Mouse (Mus musculus) megakaryocyte, embryonic 14.5 days (primary cell): ENCODE data around the gene Man2a2.

ENCODE experiments used
- FLI1 ChIP-seq: IDR thresholded peaks from 2 replicates; pipeline ENCODE4 v1.6.1; 2012; ENCODE audit warnings: low read length, inconsistent platforms, mixed read lengths
- GATA1 ChIP-seq: IDR thresholded peaks from 3 replicates; pipeline ENCODE4 v1.6.1; 2012; ENCODE audit warnings: mixed read lengths, low read length, inconsistent platforms, borderline replicate concordance

DNA sequence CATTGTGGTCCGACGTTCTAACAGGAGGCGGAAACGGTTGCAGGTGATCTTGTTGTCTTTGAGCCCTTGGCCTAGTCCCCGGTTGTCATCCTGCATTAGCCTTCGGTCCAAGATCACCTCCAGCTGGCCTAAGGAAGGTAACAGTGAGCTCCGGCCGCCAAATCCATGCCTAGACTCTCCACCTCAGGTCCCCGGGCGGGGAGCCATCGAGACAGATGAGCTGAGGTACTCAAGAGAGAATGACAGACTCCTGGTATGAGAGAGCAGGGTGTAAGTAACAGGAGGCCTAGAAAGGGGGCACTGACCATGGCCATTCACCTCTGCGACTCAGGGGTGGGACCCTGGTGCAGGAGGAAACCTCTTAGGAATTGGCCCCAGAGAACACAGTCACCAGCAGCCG lies 14.8 kb downstream of the Man2a2 start:
- TF ChIP-seq GATA1 (no peak), FLI1 (no peak)
